Mouse (Mus musculus): ENCODE results near the gene Slc25a13.
"Not testable (repeated sequence)": the region's sequence is repeated elsewhere in the genome, so short reads cannot be mapped to it uniquely, and the experiment has no call there.

The Slc25a13 gene

GRCm38 (mm10) chr6:6202451-6202850 is 14.5 kb downstream of the Slc25a13 start:
- DNase-seq (ENCODE audit: low read depth) = no peak

- DNase-seq (ENCODE audit: low read depth) = no peak
Observed at GRCm38 (mm10) chr6:6201977-6202376, 15.0 kb downstream of the Slc25a13 start.

- no peak for DNase-seq (ENCODE audit: low read depth)
Observed at GRCm38 (mm10) chr6:6199138-6199870, 17.7 kb downstream of the Slc25a13 start.

GRCm38 (mm10) chr6:6198056-6198455 is 18.9 kb downstream of the Slc25a13 start:
- not testable (repeated sequence) for DNase-seq (ENCODE audit: low read depth)

GRCm38 (mm10) chr6:6197339-6197738 is 19.6 kb downstream of the Slc25a13 start:
- no peak for DNase-seq (ENCODE audit: low read depth)

- no peak for DNase-seq (ENCODE audit: low read depth)
Observed at GRCm38 (mm10) chr6:6196527-6196926, 20.4 kb downstream of the Slc25a13 start.

GRCm38 (mm10) chr6:6194831-6195230 is 22.1 kb downstream of the Slc25a13 start:
- no peak for DNase-seq (ENCODE audit: low read depth)

- no peak for DNase-seq (ENCODE audit: low read depth)
Observed at GRCm38 (mm10) chr6:6193906-6194305, 23.1 kb downstream of the Slc25a13 start.

GRCm38 (mm10) chr6:6192413-6192812 is 24.6 kb downstream of the Slc25a13 start:
- DNase-seq (ENCODE audit: low read depth) = no peak

- no peak for DNase-seq (ENCODE audit: low read depth)
Observed at GRCm38 (mm10) chr6:6191596-6192337, 25.2 kb downstream of the Slc25a13 start.

- peak; percentile 69 for DNase-seq (ENCODE audit: low read depth)
Observed at GRCm38 (mm10) chr6:6188970-6189369, 28.0 kb downstream of the Slc25a13 start.

- no peak for DNase-seq (ENCODE audit: low read depth)
Observed at GRCm38 (mm10) chr6:6186468-6186867, 30.5 kb downstream of the Slc25a13 start.

- no peak for DNase-seq (ENCODE audit: low read depth)
Observed at GRCm38 (mm10) chr6:6185735-6186068, 31.3 kb downstream of the Slc25a13 start.

GRCm38 (mm10) chr6:6184921-6185734 is 31.8 kb downstream of the Slc25a13 start:
- no peak for DNase-seq (ENCODE audit: low read depth)

- DNase-seq (ENCODE audit: low read depth) = no peak
Observed at GRCm38 (mm10) chr6:6183601-6184000, 33.4 kb downstream of the Slc25a13 start.

GRCm38 (mm10) chr6:6182191-6182590 is 34.8 kb downstream of the Slc25a13 start:
- DNase-seq (ENCODE audit: low read depth) = no peak

- DNase-seq (ENCODE audit: low read depth) = not testable (repeated sequence)
Observed at GRCm38 (mm10) chr6:6178341-6178740, 38.6 kb downstream of the Slc25a13 start.

- DNase-seq (ENCODE audit: low read depth) = no peak
Observed at GRCm38 (mm10) chr6:6175350-6175971, 41.5 kb downstream of the Slc25a13 start.

GRCm38 (mm10) chr6:6173935-6174561 is 42.9 kb downstream of the Slc25a13 start:
- DNase-seq (ENCODE audit: low read depth) = no peak

GRCm38 (mm10) chr6:6173166-6173934 is 43.6 kb downstream of the Slc25a13 start:
- no peak for DNase-seq (ENCODE audit: low read depth)

- no peak for DNase-seq (ENCODE audit: low read depth)
Observed at GRCm38 (mm10) chr6:6168566-6169134, 48.3 kb downstream of the Slc25a13 start.
